Mouse (Mus musculus) retina, postnatal 7 days (tissue): ENCODE data around the gene Flg2.

ENCODE experiments used
- DNase-seq: peaks from one replicate; pipeline ENCODE4 v3.0.0-alpha.2; 2012; ENCODE audit warnings: low read depth, low spot score

Flg2 gene

GRCm38 (mm10) chr3:93196978-93197377 lies at the start of gene Flg2:
Flg2 (plus strand) TSS chr3:93197278.
- DNase-seq = no peak

GRCm38 (mm10) chr3:93162502-93162901 lies 34.6 kb upstream of the Flg2 start:
- DNase-seq = no peak

- no peak for DNase-seq
Measured at GRCm38 (mm10) chr3:93162996-93163592, 34.0 kb upstream of the Flg2 start.

GRCm38 (mm10) chr3:93180856-93181255 lies 16.2 kb upstream of the Flg2 start:
- DNase-seq = no peak

- DNase-seq = no peak
Measured at GRCm38 (mm10) chr3:93201955-93202354, 4.9 kb downstream of the Flg2 start.

GRCm38 (mm10) chr3:93202499-93202898 lies 5.4 kb downstream of the Flg2 start:
- DNase-seq = no peak
